Mouse (Mus musculus): ENCODE measurements around the gene Psme2.

Gene Psme2

GRCm38 (mm10) chr14:55592226-55592625 is 1.3 kb upstream of the Psme2 start:
- DNase-seq, result peak in 1 of 2 experiments; percentile 38

- DNase-seq, result peak; percentile 96 to 99
Measured at GRCm38 (mm10) chr14:55591331-55591891, 498 bp upstream of the Psme2 start, which contains the start of gene Rnf31. Gene Rnf31 (plus strand): TSS chr14:55591708.

- no peak for DNase-seq
Measured at GRCm38 (mm10) chr14:55589771-55590448, 1.0 kb downstream of the Psme2 start.

- no peak for DNase-seq
Measured at GRCm38 (mm10) chr14:55589271-55589670, 1.6 kb downstream of the Psme2 start.

GRCm38 (mm10) chr14:55586149-55586548 is 4.8 kb downstream of the Psme2 start:
- no peak for DNase-seq

- DNase-seq, result no peak
Measured at GRCm38 (mm10) chr14:55585566-55585960, 5.3 kb downstream of the Psme2 start.

GRCm38 (mm10) chr14:55584702-55585565 is 6.0 kb downstream of the Psme2 start, which contains the start of gene Emc9:
Gene Emc9 (minus strand): TSS chr14:55585302.
- peak; percentile 88 to 89 for DNase-seq

- DNase-seq, result no peak
Measured at GRCm38 (mm10) chr14:55584303-55584701, 6.6 kb downstream of the Psme2 start.

GRCm38 (mm10) chr14:55581981-55582681 is 8.8 kb downstream of the Psme2 start:
- no peak for DNase-seq

GRCm38 (mm10) chr14:55580731-55581130 is 10.2 kb downstream of the Psme2 start:
- no peak for DNase-seq

- DNase-seq, result no peak
Measured at GRCm38 (mm10) chr14:55579511-55580496, 11.1 kb downstream of the Psme2 start.

- peak; percentile 73 to 87 for DNase-seq
Measured at GRCm38 (mm10) chr14:55578668-55579269, 12.1 kb downstream of the Psme2 start.

GRCm38 (mm10) chr14:55577871-55578667 is 12.8 kb downstream of the Psme2 start, which contains the start of gene Psme1:
Gene Psme1 (plus strand): TSS chr14:55578123.
- DNase-seq, result peak; percentile 85 to 89

GRCm38 (mm10) chr14:55576376-55576775 is 14.5 kb downstream of the Psme2 start:
- DNase-seq, result peak in 1 of 2 experiments; percentile 60

GRCm38 (mm10) chr14:55575711-55576110 is 15.2 kb downstream of the Psme2 start:
- peak; percentile 66 to 70 for DNase-seq

- no peak for DNase-seq
Measured at GRCm38 (mm10) chr14:55575302-55575701, 15.6 kb downstream of the Psme2 start, which contains the start of gene Fitm1. Gene Fitm1 (plus strand): TSS chr14:55575617.

GRCm38 (mm10) chr14:55571760-55572159 is 19.2 kb downstream of the Psme2 start:
- no peak for DNase-seq

- DNase-seq, result no peak
Measured at GRCm38 (mm10) chr14:55570588-55570987, 20.3 kb downstream of the Psme2 start.

GRCm38 (mm10) chr14:55567496-55567895 is 23.4 kb downstream of the Psme2 start:
- DNase-seq, result peak; percentile 53 to 69

GRCm38 (mm10) chr14:55565748-55566147 is 25.2 kb downstream of the Psme2 start:
- peak in 1 of 2 experiments; percentile 40 for DNase-seq

Data from kidney, postnatal 36 days (tissue).